Mouse (Mus musculus) megakaryocyte, embryonic 14.5 days (primary cell): ENCODE results near the gene Adcy6.

Source experiments
- FLI1 ChIP-seq: IDR thresholded peaks from 2 replicates; pipeline ENCODE4 v1.6.1; 2012; ENCODE audit warnings: low read length, inconsistent platforms, mixed read lengths
- GATA1 ChIP-seq: IDR thresholded peaks from 3 replicates; pipeline ENCODE4 v1.6.1; 2012; ENCODE audit warnings: mixed read lengths, low read length, inconsistent platforms, borderline replicate concordance

DNA sequence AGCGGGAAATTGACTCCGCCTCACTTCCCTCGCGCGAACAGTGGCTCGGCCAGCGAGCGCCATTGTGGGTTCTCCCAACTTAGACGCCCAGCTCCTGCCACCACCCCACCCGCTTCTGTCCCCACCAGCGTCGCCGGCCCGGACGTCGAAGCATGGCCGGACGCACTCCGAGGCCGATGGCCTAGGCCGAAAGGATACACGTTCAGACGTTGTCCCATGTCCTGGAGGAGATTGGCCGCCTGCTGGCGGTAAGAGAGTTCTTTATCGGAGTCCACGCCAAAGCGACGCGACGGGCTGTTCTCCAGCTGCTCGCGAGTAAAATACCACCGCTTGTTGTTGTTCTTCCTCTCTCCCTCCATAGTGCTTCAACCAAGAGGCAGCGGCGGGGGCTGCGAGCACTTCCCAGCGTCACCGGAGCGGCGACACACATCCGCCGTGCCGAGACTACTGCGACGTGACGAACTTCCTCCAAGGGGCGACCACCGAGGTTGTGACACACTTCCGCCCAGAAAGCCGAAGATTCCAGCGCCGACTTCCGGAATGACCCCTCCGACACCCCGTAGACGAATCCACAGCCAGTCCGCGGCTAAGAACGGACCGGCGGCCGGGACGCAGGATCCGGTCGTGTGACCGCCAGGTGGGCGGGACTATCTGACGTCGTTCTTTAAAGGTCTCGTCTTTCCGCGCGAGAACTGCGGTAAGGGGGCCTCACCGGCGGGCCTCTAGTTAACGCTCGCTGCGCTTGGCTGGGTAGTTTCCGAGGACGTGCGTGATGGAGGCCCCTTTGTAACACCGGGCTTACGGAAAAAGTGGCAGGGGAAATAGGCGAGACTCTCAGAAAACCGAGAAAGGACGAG, 42.4 kb downstream of the Adcy6 start:
- TF ChIP-seq GATA1 (no peak), FLI1 (peak; percentile 90)
